Mouse (Mus musculus): Measurements from ENCODE around the gene Fmn2.

Fmn2 gene

GRCm38 (mm10) chr1:174781037-174781436 lies 279.4 kb downstream of the Fmn2 start:
- DNase-seq (ENCODE audit: low read depth, low spot score), result peak; percentile 46

- no peak for DNase-seq (ENCODE audit: low read depth, low spot score)
Observed at GRCm38 (mm10) chr1:174788617-174789016, 287.0 kb downstream of the Fmn2 start.

- peak; percentile 77 for DNase-seq (ENCODE audit: low read depth, low spot score)
Observed at GRCm38 (mm10) chr1:174811846-174812245, 310.2 kb downstream of the Fmn2 start.

GRCm38 (mm10) chr1:174826562-174826961 lies 324.9 kb downstream of the Fmn2 start:
- DNase-seq (ENCODE audit: low read depth, low spot score), result no peak

GRCm38 (mm10) chr1:174836861-174837260 lies 335.2 kb downstream of the Fmn2 start:
- DNase-seq (ENCODE audit: low read depth, low spot score), result no peak

GRCm38 (mm10) chr1:174844786-174845185 lies 343.2 kb downstream of the Fmn2 start:
- no peak for DNase-seq (ENCODE audit: low read depth, low spot score)

GRCm38 (mm10) chr1:174856188-174856587 lies 354.6 kb downstream of the Fmn2 start:
- DNase-seq (ENCODE audit: low read depth, low spot score), result no peak

GRCm38 (mm10) chr1:174860407-174861118 lies 358.9 kb downstream of the Fmn2 start:
- no peak for DNase-seq (ENCODE audit: low read depth, low spot score)
